ENCODE assay signal across 16 mouse cellular contexts in the genomic region with DNA sequence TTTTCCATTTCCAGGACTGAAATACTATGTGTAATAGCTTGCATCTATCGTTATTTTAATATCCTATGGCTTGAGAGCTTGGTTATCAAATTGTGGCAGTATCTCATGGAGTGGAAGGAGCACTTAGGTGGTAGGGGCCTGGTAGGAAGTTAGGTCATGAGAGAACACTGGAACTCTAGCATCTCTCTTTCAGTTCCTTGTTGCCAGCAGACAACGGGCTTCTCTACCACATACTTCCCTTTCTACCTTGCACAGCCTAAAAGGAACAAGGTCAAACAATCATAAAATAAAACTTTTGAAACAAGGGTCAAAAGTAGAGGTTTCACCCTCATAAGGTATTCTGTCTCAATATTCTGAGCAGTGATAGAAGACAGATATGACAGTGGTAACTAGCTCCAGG.
"Had no signal": no experiment of that assay in that cellular context is flagged by ENCODE, and none has a peak within 500 bp of the region (broad histone marks: within the 10 kb centered on the region; RNA-seq: fewer than 3 reads in every experiment).

No protein-coding gene starts in this region.

- H3K36me3 ChIP-seq: intestine, embryonic 15.5 days; limb, embryonic 13.5 days; liver, embryonic 12.5 days; midbrain, embryonic 13.5 days; neural tube, embryonic 12.5 days had no signal

- DNase-seq: kidney, adult 18-20 months; kidney, postnatal 10 days; kidney, postnatal 4 days; left cerebral cortex, postnatal 4 days; lung, postnatal 4 days; retina, postnatal 1 day; right cerebral cortex, postnatal 4 days; spleen, adult 18-20 months; thymus, postnatal 14 days had no signal

- H3K9me3 ChIP-seq: intestine, embryonic 15.5 days; limb, embryonic 13.5 days; liver, embryonic 12.5 days; midbrain, embryonic 13.5 days; neural tube, embryonic 12.5 days had no signal

- H3K4me2 ChIP-seq: intestine, embryonic 15.5 days; limb, embryonic 13.5 days; liver, embryonic 12.5 days; midbrain, embryonic 13.5 days; neural tube, embryonic 12.5 days had no signal

- H3K4me3 ChIP-seq: intestine, embryonic 15.5 days; layer of hippocampus, adult 2 months; limb, embryonic 13.5 days; liver, embryonic 12.5 days; midbrain, embryonic 13.5 days; neural tube, embryonic 12.5 days had no signal

- H3K27ac ChIP-seq: intestine, embryonic 15.5 days; layer of hippocampus, adult 2 months; limb, embryonic 13.5 days; liver, embryonic 12.5 days; midbrain, embryonic 13.5 days; neural tube, embryonic 12.5 days; stomach, postnatal 0 days had no signal

- ATAC-seq: intestine, embryonic 15.5 days; liver, embryonic 12.5 days; midbrain, embryonic 13.5 days had no signal

- H3K4me1 ChIP-seq: intestine, embryonic 15.5 days; limb, embryonic 13.5 days; liver, embryonic 12.5 days; midbrain, embryonic 13.5 days; neural tube, embryonic 12.5 days had no signal

- H3K27me3 ChIP-seq: intestine, embryonic 15.5 days; limb, embryonic 13.5 days; liver, embryonic 12.5 days; midbrain, embryonic 13.5 days; neural tube, embryonic 12.5 days had no signal

- H3K9ac ChIP-seq: intestine, embryonic 15.5 days; limb, embryonic 13.5 days; liver, embryonic 12.5 days; midbrain, embryonic 13.5 days; neural tube, embryonic 12.5 days had no signal
